Mouse (Mus musculus) thymus, postnatal 10 days (tissue): ENCODE measurements around the gene Nup107.
"Not testable (repeated sequence)": the region's sequence is repeated elsewhere in the genome, so short reads cannot be mapped to it uniquely, and the experiment has no call there.

ENCODE experiments used
- DNase-seq, 2 experiments: peaks; one replicate each; pipeline ENCODE4 v3.0.0; 2021; ENCODE audit warnings: low spot score in 2 of 2

Nup107 gene

GRCm38 (mm10) chr10:117716686-117717085, 75.8 kb downstream of the Nup107 start:
- DNase-seq = no peak

- not testable (repeated sequence) for DNase-seq
Measured at GRCm38 (mm10) chr10:117715654-117716053, 76.9 kb downstream of the Nup107 start.

GRCm38 (mm10) chr10:117714928-117715500, 77.5 kb downstream of the Nup107 start:
- no peak for DNase-seq

- no peak for DNase-seq
Measured at GRCm38 (mm10) chr10:117714048-117714545, 78.4 kb downstream of the Nup107 start.

- DNase-seq = no peak
Measured at GRCm38 (mm10) chr10:117713466-117713865, 79.0 kb downstream of the Nup107 start.

GRCm38 (mm10) chr10:117712871-117713270, 79.6 kb downstream of the Nup107 start:
- no peak for DNase-seq

GRCm38 (mm10) chr10:117712191-117712754, 80.2 kb downstream of the Nup107 start:
- DNase-seq = no peak

- DNase-seq = peak in 1 of 2 experiments; percentile 14
Measured at GRCm38 (mm10) chr10:117711408-117711807, 81.1 kb downstream of the Nup107 start.

- peak; percentile 93 to 99 for DNase-seq
Measured at GRCm38 (mm10) chr10:117710604-117711141, 81.8 kb downstream of the Nup107 start, which contains the start of gene Mdm2. TSS of gene Mdm2 (minus strand) at chr10:117710758.

GRCm38 (mm10) chr10:117709930-117710603, 82.4 kb downstream of the Nup107 start:
- DNase-seq = peak; percentile 70 to 87

- no peak for DNase-seq
Measured at GRCm38 (mm10) chr10:117709326-117709830, 83.1 kb downstream of the Nup107 start.

GRCm38 (mm10) chr10:117708856-117709255, 83.6 kb downstream of the Nup107 start:
- no peak for DNase-seq

GRCm38 (mm10) chr10:117708376-117708775, 84.1 kb downstream of the Nup107 start:
- DNase-seq = no peak

- DNase-seq = no peak
Measured at GRCm38 (mm10) chr10:117707114-117707838, 85.2 kb downstream of the Nup107 start.

GRCm38 (mm10) chr10:117706440-117706839, 86.1 kb downstream of the Nup107 start:
- no peak for DNase-seq

- no peak for DNase-seq
Measured at GRCm38 (mm10) chr10:117705806-117706205, 86.7 kb downstream of the Nup107 start.

- no peak for DNase-seq
Measured at GRCm38 (mm10) chr10:117704964-117705335, 87.6 kb downstream of the Nup107 start.

- DNase-seq = not testable (repeated sequence)
Measured at GRCm38 (mm10) chr10:117704314-117704963, 88.1 kb downstream of the Nup107 start.

- DNase-seq = no peak
Measured at GRCm38 (mm10) chr10:117703506-117703905, 89.0 kb downstream of the Nup107 start.

GRCm38 (mm10) chr10:117702024-117702833, 90.3 kb downstream of the Nup107 start:
- no peak for DNase-seq
